Mouse (Mus musculus): ENCODE data around the gene Fam219a. TPM values are rescaled to one million over a fixed set of nuclear protein-coding genes. Genes with fewer than 3 reads are reported as not detected.

Fam219a gene
- 10 to 100 TPM; 24.2 to 27.6 TPM for total RNA-seq (2023)

GRCm38 (mm10) chr4:41569411-41569885 is at the start of gene Fam219a, which contains the start of gene Dnaic1:
Gene Fam219a, minus strand, starts transcription at chr4:41569538.
Gene Dnaic1, plus strand, starts transcription at chr4:41569775.

GRCm38 (mm10) chr4:41517233-41517632 is 52.1 kb downstream of the Fam219a start, which contains the start of gene 1110017D15Rik:
Gene 1110017D15Rik, minus strand, starts transcription at chr4:41517333.

GRCm38 (mm10) chr4:41502986-41503412 is 66.3 kb downstream of the Fam219a start, which contains the start of gene AI464131:
Gene AI464131, minus strand, starts transcription at chr4:41503076.

Other genes starting within 250 kb of the Fam219a start
- gene Ubap1, start 220.5 kb downstream of the Fam219a start, total RNA-seq (2023): 10 to 100 TPM; 58.1 to 92.6 TPM
- gene Kif24, start 104.7 kb downstream of the Fam219a start, total RNA-seq (2023): 1 to 10 TPM; 2.5 to 2.8 TPM
- gene Nudt2, start 104.4 kb downstream of the Fam219a start, total RNA-seq (2023): 1 to 10 TPM; 5.9 to 6.3 TPM
- gene AI464131, start 66.5 kb downstream of the Fam219a start, total RNA-seq (2023): under 1 TPM in 1 of 2 experiments, not detected in 1; 0.79 TPM
- not detected for gene 1110017D15Rik, start 52.2 kb downstream of the Fam219a start, total RNA-seq (2023)
- gene Dnaic1, start 237 bp upstream of the Fam219a start, total RNA-seq (2023): not detected
- gene Enho, start 70.8 kb upstream of the Fam219a start, total RNA-seq (2023): 1 to 10 TPM in 1 of 2 experiments, under 1 TPM in 1; 0.52 to 1.4 TPM
- gene Cntfr, start 127.6 kb upstream of the Fam219a start, total RNA-seq (2023): not detected
- gene Il11ra1, start 130.5 kb upstream of the Fam219a start, total RNA-seq (2023): 10 to 100 TPM; 18.0 to 18.1 TPM
- 10 to 100 TPM; 20.0 to 22.7 TPM for gene Rpp25l, start 144.0 kb upstream of the Fam219a start, total RNA-seq (2023)
- 10 to 100 TPM; 61.7 to 62.9 TPM for gene Dctn3, start 153.6 kb upstream of the Fam219a start, total RNA-seq (2023)
- not detected for gene Arid3c, start 161.6 kb upstream of the Fam219a start, total RNA-seq (2023)
- gene Galt, start 185.7 kb upstream of the Fam219a start, total RNA-seq (2023): 10 to 100 TPM; 35.1 to 40.0 TPM
- gene Sigmar1, start 186.6 kb upstream of the Fam219a start, total RNA-seq (2023): 10 to 100 TPM; 38.6 to 50.0 TPM
- gene Ccl27a, start 204.7 kb upstream of the Fam219a start, total RNA-seq (2023): 1 to 10 TPM; 4.2 to 6.0 TPM